Mouse (Mus musculus) kidney, postnatal 4 days (tissue): ENCODE measurements at regions not wholly inside any gene's neighbourhood (a gene's known extent, or its start where the extent isn't known, plus 50 kb on each side); places are given as distances from the start of the nearest gene placed in this dataset.

Source experiments
- DNase-seq, 2 experiments: peaks; one replicate each; pipeline ENCODE4 v3.0.0; 2021; ENCODE audit warnings: mixed read lengths in 2 of 2

- peak in 1 of 2 experiments; percentile 0 for DNase-seq
Observed at GRCm38 (mm10) chr2:173454741-173455140, 67.6 kb upstream of the 1700021F07Rik start.

GRCm38 (mm10) chr2:173455216-173455615 is 67.2 kb upstream of the 1700021F07Rik start:
- peak in 1 of 2 experiments; percentile 1 for DNase-seq

- peak in 1 of 2 experiments; percentile 17 for DNase-seq
Observed at GRCm38 (mm10) chr2:173456083-173456482, 66.3 kb upstream of the 1700021F07Rik start.

GRCm38 (mm10) chr2:173456924-173457623 is 65.3 kb upstream of the 1700021F07Rik start:
- no peak for DNase-seq

- DNase-seq: no peak
Observed at GRCm38 (mm10) chr2:173457624-173458320, 64.6 kb upstream of the 1700021F07Rik start.

- DNase-seq: no peak
Observed at GRCm38 (mm10) chr2:173458861-173459260, 63.5 kb upstream of the 1700021F07Rik start.

- no peak for DNase-seq
Observed at GRCm38 (mm10) chr2:173463313-173463712, 59.1 kb upstream of the 1700021F07Rik start.

- no peak for DNase-seq
Observed at GRCm38 (mm10) chr2:173464562-173464961, 57.8 kb upstream of the 1700021F07Rik start.

GRCm38 (mm10) chr2:173465006-173465620 is 57.3 kb upstream of the 1700021F07Rik start:
- DNase-seq: no peak

- DNase-seq: no peak
Observed at GRCm38 (mm10) chr2:173468136-173468535, 54.2 kb upstream of the 1700021F07Rik start.

GRCm38 (mm10) chr2:173469756-173470155 is 52.6 kb upstream of the 1700021F07Rik start:
- no peak for DNase-seq
